Mouse (Mus musculus) gastrocnemius, adult 18-20 months (tissue): ENCODE measurements around the gene 4833427G06Rik. TPM values are rescaled to one million over a fixed set of nuclear protein-coding genes. Genes with fewer than 3 reads are reported as not detected.

Experiments used
- DNase-seq: peaks from one replicate; pipeline ENCODE4 v3.0.0; 2021; ENCODE audit warnings: low spot score
- microRNA-seq: library from miRNA; unstranded; fragments of <30 nt; microRNA quantifications from one replicate; pipeline ENCODE4 v1.2.0, GENCODE M21; 2021
- total RNA-seq, 2 experiments: library from RNA; stranded (reverse); gene quantifications; 2 replicates each; pipeline ENCODE4 v1.2.3; 2021

4833427G06Rik gene
- total RNA-seq, 2 experiments from 2014 or later: not detected

GRCm38 (mm10) chr9:51068202-51068601 lies 33.7 kb downstream of the 4833427G06Rik start:
- no peak for DNase-seq

- no peak for DNase-seq
Observed at GRCm38 (mm10) chr9:51060601-51061000, 41.3 kb downstream of the 4833427G06Rik start, which contains the start of gene Btg4. Gene Btg4 (plus strand): TSS chr9:51060901.

- DNase-seq: no peak
Observed at GRCm38 (mm10) chr9:51058951-51059521, 42.8 kb downstream of the 4833427G06Rik start.

- peak; percentile 7 for DNase-seq
Observed at GRCm38 (mm10) chr9:51056360-51057324, 45.2 kb downstream of the 4833427G06Rik start.

GRCm38 (mm10) chr9:51052180-51052579 lies 49.7 kb downstream of the 4833427G06Rik start:
- no peak for DNase-seq

GRCm38 (mm10) chr9:51042136-51042535 lies 59.7 kb downstream of the 4833427G06Rik start:
- no peak for DNase-seq

GRCm38 (mm10) chr9:51041491-51041980 lies 60.3 kb downstream of the 4833427G06Rik start:
- DNase-seq: no peak

- no peak for DNase-seq
Observed at GRCm38 (mm10) chr9:51032785-51033529, 68.9 kb downstream of the 4833427G06Rik start.

- DNase-seq: no peak
Observed at GRCm38 (mm10) chr9:51032291-51032690, 69.6 kb downstream of the 4833427G06Rik start.

GRCm38 (mm10) chr9:51031603-51032002 lies 70.3 kb downstream of the 4833427G06Rik start:
- no peak for DNase-seq

Small RNAs within 50 kb of the gene (microRNA-seq; reads per million reads assigned to microRNA genes)
- gene Mir34b (1.4 reads per million), gene Mir34c (16.4 reads per million, percentile 33 among the genes with 10 or more reads in this experiment)

Other genes starting within 250 kb of the 4833427G06Rik start
- 10 to 100 TPM; 20.8 to 27.2 TPM for gene Sik2, start 93.0 kb downstream of the 4833427G06Rik start, total RNA-seq
- not detected for gene Btg4, start 41.2 kb downstream of the 4833427G06Rik start, total RNA-seq
- gene Layn, start 25.0 kb downstream of the 4833427G06Rik start, total RNA-seq: 1 to 10 TPM; 1.5 to 2.0 TPM
- gene Gm32742, start 63.4 kb upstream of the 4833427G06Rik start, total RNA-seq: not detected
- under 1 TPM in 1 of 2 experiments, not detected in 1; 0.09 TPM for gene Pou2af1, start 111.6 kb upstream of the 4833427G06Rik start, total RNA-seq
- under 1 TPM in 1 of 2 experiments, not detected in 1; 0.28 TPM for gene Colca2, start 176.5 kb upstream of the 4833427G06Rik start, total RNA-seq
- not detected for gene 1810046K07Rik, start 226.8 kb upstream of the 4833427G06Rik start, total RNA-seq